Mouse (Mus musculus) C2C12 (cell line): ENCODE data around the gene Auts2. TPM values are rescaled to one million over a fixed set of nuclear protein-coding genes. Genes with fewer than 3 reads are reported as not detected.

ENCODE experiments used
- H3K27me3 ChIP-seq: one replicate; pipeline ENCODE4 v1.6.1; 2011; ENCODE audit not compliant: control insufficient read depth, insufficient read depth, insufficient read length
- H3K36me3 ChIP-seq: one replicate; pipeline ENCODE4 v1.6.1; 2011; ENCODE audit not compliant: control insufficient read depth, insufficient read depth
- H3K4me3 ChIP-seq: one replicate; pipeline ENCODE4 v1.5.1; 2011; ENCODE audit warnings: mild to moderate bottlenecking, control low read depth; ENCODE audit not compliant: poor library complexity, insufficient read depth, severe bottlenecking
- H3K79me2 ChIP-seq: one replicate; pipeline ENCODE4 v1.6.1; 2011; ENCODE audit not compliant: control insufficient read depth, insufficient read depth
- H3K79me3 ChIP-seq: one replicate; pipeline ENCODE4 v1.6.1; 2011; ENCODE audit warnings: low read depth, control low read depth
- H3ac ChIP-seq: one replicate; pipeline ENCODE3; 2011; ENCODE audit warnings: low read depth; ENCODE audit not compliant: control insufficient read depth, insufficient read length
- CEBPB ChIP-seq: IDR thresholded peaks from one replicate; pipeline ENCODE4 v1.6.1; 2011; ENCODE audit warnings: low read depth, mild to moderate bottlenecking, control low read depth, moderate library complexity
- CTCF ChIP-seq: IDR thresholded peaks from one replicate; pipeline ENCODE4 v1.5.1; 2011; ENCODE audit not compliant: control insufficient read depth, insufficient read depth, insufficient read length
- FOSL1 ChIP-seq: IDR thresholded peaks from one replicate; pipeline ENCODE4 v1.8.0; 2011; ENCODE audit warnings: mild to moderate bottlenecking, low read length; ENCODE audit not compliant: poor library complexity, insufficient read depth, severe bottlenecking
- MAX ChIP-seq: IDR thresholded peaks from one replicate; pipeline ENCODE4 v1.6.1; 2011; ENCODE audit warnings: mild to moderate bottlenecking, control low read depth
- MYOD1 ChIP-seq: IDR thresholded peaks from one replicate; pipeline ENCODE4 v1.6.1; 2011; ENCODE audit warnings: low read depth; ENCODE audit not compliant: control insufficient read depth, insufficient read length
- MYOG ChIP-seq: IDR thresholded peaks from one replicate; pipeline ENCODE4 v1.6.1; 2011; ENCODE audit not compliant: control insufficient read depth, insufficient read length; ENCODE audit errors: extremely low read depth
- USF1 ChIP-seq: IDR thresholded peaks from one replicate; pipeline ENCODE4 v1.6.1; 2011; ENCODE audit warnings: low read depth, mild to moderate bottlenecking, control low read depth, moderate library complexity
- polyA plus RNA-seq: library from polyadenylated mRNA; unstranded; fragments of >200 nt; fragmentation: generic; extraction: Trizol; gene quantifications from one replicate; pipeline ENCODE4 v1.2.1, GENCODE M21; 2012; ENCODE audit warnings: missing spikeins

Auts2 gene
- polyA plus RNA-seq, 1 experiment: 8.4 TPM

DNA sequence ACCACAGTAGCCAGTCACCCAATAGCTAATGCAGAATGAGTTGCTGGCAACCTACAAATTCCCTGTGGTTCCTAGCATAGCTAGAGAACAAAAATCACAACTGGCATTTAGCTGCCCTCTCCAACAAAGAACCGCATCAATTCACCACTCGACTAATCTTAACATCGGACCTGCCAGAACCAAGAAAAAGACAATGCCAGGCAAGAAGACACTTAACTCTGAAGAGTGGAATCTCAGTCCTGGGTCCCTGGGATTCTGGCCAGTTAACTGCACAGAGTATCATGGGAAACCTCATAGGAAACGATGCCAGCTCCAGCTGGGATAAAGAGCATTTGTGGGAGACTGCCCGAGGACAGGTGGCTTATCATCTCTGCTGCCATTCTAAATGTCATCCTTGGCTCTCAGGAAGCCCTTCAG lies 70.2 kb downstream of the Auts2 start:
- Histone ChIP-seq H3ac (no peak overlapping the region), H3K4me3 (no peak overlapping the region)
- TF ChIP-seq CTCF (no peak), USF1 (no peak), FOSL1 (no peak), MYOG (no peak), MAX (no peak), MYOD1 (no peak), CEBPB (no peak)

DNA sequence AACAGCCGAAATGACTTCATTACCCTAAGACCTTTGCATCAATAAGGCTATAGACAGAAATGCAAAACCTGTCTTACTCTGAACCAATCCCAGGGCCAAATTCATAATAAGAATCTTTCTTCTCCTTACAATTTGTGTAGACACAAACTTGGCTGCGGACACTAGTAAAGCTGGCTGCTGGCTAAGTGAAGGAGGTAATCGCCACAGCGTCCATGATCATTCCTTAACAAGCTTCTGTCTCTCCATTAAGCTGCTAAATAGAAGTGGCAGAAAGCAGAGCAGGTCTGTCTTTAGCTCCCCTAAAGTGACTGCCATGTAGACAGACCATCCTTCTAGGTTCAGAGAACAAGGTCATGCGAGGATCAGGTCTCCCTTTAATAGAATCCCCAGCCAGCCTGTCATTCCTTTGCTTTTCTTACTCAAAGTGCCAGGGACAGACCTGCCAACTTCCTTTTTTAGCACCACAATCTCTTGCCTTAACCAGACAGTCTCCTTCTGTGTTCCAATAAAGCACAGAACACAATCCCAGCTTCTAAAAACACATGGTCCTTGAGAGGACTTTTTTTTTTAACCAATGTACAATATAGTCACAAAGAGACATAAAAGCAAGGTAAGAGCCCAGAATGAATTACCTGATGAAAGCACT lies 70.8 kb downstream of the Auts2 start:
- H3K79me3 ChIP-seq: no peaks in the 10 kb centered on the region
- H3K27me3 ChIP-seq: no peaks in the 10 kb centered on the region
- no peaks in the 10 kb centered on the region for H3K79me2 ChIP-seq
- no peak overlapping the region for H3ac ChIP-seq
- H3K36me3 ChIP-seq: no peaks in the 10 kb centered on the region
- H3K4me3 ChIP-seq: no peak overlapping the region
- TF ChIP-seq MYOG (no peak), CTCF (no peak), MAX (no peak), FOSL1 (no peak), MYOD1 (no peak), USF1 (no peak), CEBPB (no peak)

More for the DNA sequence above, 70.2 kb downstream of the Auts2 start:
- no peaks in the 10 kb centered on the region for H3K79me3 ChIP-seq
- no peaks in the 10 kb centered on the region for H3K36me3 ChIP-seq
- H3K27me3 ChIP-seq: no peaks in the 10 kb centered on the region
- no peaks in the 10 kb centered on the region for H3K79me2 ChIP-seq

DNA sequence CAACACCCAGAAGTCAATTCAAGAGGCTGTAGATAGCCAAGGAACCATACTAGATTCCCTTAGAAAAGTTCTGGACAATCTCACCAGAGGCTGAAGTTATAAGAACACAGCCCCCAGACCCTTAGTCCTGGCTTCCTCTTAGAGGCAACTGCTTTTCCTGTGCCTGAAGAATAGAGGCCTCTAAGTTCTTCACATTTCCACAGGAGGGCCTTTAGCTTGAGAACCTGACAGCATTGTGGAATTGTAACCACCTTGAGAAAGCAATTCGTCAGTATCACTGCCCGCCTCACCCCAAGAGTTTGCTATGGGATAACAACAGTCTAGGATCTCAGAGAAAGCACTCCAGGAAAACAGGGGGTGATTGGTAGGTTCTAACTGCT lies 75.8 kb downstream of the Auts2 start:
- H3K79me2 ChIP-seq: no peaks in the 10 kb centered on the region
- H3K36me3 ChIP-seq: no peaks in the 10 kb centered on the region
- no peak for TF ChIP-seq MYOG
- no peak for TF ChIP-seq MYOD1
- no peak for TF ChIP-seq FOSL1
- TF ChIP-seq CEBPB: no peak
- TF ChIP-seq CTCF: no peak
- TF ChIP-seq MAX: no peak
- TF ChIP-seq USF1: no peak
- no peaks in the 10 kb centered on the region for H3K27me3 ChIP-seq
- no peaks in the 10 kb centered on the region for H3K79me3 ChIP-seq
- no peak overlapping the region for H3K4me3 ChIP-seq
- H3ac ChIP-seq: no peak overlapping the region

DNA sequence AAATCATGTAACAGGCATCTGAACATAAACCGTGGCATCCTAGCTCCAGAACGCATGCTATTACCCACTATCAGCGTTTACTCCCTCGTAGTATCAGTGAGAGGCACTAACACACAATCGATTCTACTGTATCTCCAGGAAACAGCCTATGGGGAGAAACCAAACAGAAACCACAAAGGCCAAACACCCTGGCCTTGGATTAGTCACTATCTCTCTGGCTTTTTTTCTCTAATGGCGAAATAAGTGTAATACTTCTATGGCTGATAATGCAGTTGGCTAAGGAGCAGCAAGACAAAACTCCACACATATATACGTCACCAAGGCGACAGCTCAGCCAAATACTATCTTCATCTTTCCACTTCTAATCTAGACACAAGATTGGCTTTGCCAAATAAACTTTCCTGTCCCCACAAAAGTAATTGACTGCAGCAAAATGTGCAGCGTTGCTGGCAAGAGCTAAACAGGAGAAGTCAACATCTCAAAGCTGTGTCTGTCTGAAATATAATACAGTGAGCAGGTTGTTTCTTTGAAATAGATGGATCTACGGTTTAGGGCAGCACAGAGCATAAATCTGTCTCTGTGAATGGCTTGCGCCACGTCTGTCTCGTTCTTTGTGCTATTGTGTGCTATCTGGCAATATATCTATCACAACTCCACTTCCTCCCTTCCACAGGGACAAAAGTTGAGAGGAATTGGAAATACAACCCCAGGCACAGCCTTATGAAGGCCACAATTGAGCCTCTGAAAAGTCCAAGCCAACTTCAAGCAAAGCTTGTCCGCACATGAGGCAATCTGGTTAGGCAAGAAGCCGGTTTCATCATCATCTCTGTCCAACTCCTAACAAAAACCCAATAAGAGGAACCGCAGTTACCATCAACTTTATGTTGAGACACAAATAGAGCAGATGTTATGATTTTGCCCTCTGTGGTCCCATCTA lies 76.4 kb downstream of the Auts2 start:
- TF ChIP-seq CEBPB (no peak), MYOG (no peak), MYOD1 (no peak), CTCF (no peak), FOSL1 (no peak), USF1 (no peak), MAX (no peak)
- H3K27me3 ChIP-seq: no peaks in the 10 kb centered on the region
- no peak overlapping the region for H3ac ChIP-seq
- H3K79me3 ChIP-seq: no peaks in the 10 kb centered on the region
- H3K79me2 ChIP-seq: no peaks in the 10 kb centered on the region
- H3K36me3 ChIP-seq: no peaks in the 10 kb centered on the region
- H3K4me3 ChIP-seq: no peak overlapping the region

DNA sequence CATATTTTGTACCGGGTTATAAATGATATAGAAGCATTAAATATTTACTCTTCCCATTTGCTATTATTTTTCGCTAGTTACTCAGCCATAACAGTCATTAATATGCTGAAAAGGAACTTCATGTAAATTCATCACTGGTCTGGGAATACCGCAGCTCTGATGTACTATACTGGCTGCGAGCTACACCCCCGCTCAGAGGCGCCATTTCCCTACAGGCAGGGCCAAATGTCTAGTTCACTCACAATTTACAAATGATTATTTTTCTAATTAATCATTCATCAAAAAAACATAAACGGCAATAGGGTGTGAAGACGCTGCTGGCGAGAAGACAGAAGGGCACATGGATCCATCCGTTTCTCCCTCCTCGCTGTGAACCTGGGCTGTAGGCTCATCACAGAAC lies 80.6 kb downstream of the Auts2 start:
- no peaks in the 10 kb centered on the region for H3K36me3 ChIP-seq
- no peaks in the 10 kb centered on the region for H3K79me2 ChIP-seq
- no peaks in the 10 kb centered on the region for H3K79me3 ChIP-seq
- H3K4me3 ChIP-seq: no peak overlapping the region
- H3ac ChIP-seq: no peak overlapping the region
- no peak for TF ChIP-seq MAX
- TF ChIP-seq FOSL1: no peak
- no peak for TF ChIP-seq CEBPB
- TF ChIP-seq MYOG: no peak
- no peak for TF ChIP-seq USF1
- TF ChIP-seq CTCF: no peak
- H3K27me3 ChIP-seq: no peaks in the 10 kb centered on the region
